Mouse (Mus musculus): ENCODE results near the gene Muc16. TPM values are rescaled to one million over a fixed set of nuclear protein-coding genes. Genes with fewer than 3 reads are reported as not detected.

Gene Muc16
- polyA plus RNA-seq (2016; fragmentation: Nextera tagmentation; extraction: Ambion mirVana), result not detected in 2 replicates

DNA sequence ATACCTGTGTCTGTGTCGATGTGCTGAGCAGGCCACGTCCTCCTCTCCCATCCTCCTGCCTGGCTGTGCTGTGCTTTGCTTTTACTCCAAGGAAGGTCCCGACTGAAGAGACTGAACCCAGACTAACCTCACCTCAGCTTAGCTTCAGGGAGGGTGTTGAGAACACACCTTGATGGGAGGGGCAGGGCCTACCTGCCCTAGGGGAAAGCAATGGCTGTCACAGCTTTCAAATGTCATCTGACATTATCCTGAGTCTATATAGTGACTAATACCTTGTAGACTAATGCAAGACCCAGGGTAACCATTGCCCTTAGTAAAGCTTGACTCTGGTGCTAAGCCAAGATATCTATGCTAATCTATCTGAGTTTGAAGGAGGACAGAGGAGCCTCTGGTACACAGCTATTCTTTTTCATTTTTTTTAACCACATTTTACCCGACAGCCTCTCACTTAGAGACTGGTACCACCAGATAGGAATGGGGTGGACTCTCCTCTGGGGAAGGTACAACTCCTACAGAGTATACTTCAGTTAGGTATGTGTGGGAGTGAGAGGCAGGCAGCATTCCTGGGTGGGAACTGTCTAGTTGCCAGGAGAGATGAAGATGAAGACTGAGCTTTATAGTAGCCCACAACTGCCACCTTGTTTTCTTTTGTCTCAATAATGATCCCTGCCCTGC is at the start of gene Muc16:
TSS of gene Muc16 (minus strand) at position 51 of the 675 bp plus-strand sequence.
- no peaks in the 10 kb centered on the region for H3K27me3 ChIP-seq
- no peak within 1 kb of the TSS for H3K4me2 ChIP-seq (replicated peaks)
- H3K4me1 ChIP-seq, result no peaks in the 10 kb centered on the region
- WGBS, result 78% methylated on average over 4 of the region's 4 CpGs
- H3K4me3 ChIP-seq, result no peak within 1 kb of the TSS
- no peaks in the 10 kb centered on the region for H3K9me3 ChIP-seq
- no peak for ATAC-seq (ENCODE audit: insufficient number of reproducible peaks, insufficient read depth, low FRiP score, low TSS enrichment)
- no peak within 1 kb of the TSS for H3K27ac ChIP-seq
- no peak within 1 kb of the TSS for H3K9ac ChIP-seq
- no peaks in the 10 kb centered on the region for H3K36me3 ChIP-seq

GRCm38 (mm10) chr9:18722712-18723099 is 48.4 kb upstream of the Muc16 start:
- no peaks in the 10 kb centered on the region for H3K27me3 ChIP-seq
- peaks cover 13% of the 10 kb centered on the region; the same call in 1 of the 2 replicates for H3K4me1 ChIP-seq
- no peak for ATAC-seq (ENCODE audit: insufficient number of reproducible peaks, insufficient read depth, low FRiP score, low TSS enrichment)
- no peaks in the 10 kb centered on the region for H3K36me3 ChIP-seq
- H3K4me2 ChIP-seq (replicated peaks), result no peak overlapping the region
- WGBS, result 37% methylated on average over 4 of the region's 4 CpGs
- no peak overlapping the region for H3K4me3 ChIP-seq
- H3K9me3 ChIP-seq, result no peaks in the 10 kb centered on the region
- H3K27ac ChIP-seq, result no peak overlapping the region
- no peak overlapping the region for H3K9ac ChIP-seq

- ATAC-seq (ENCODE audit: insufficient number of reproducible peaks, insufficient read depth, low FRiP score, low TSS enrichment), result peak; percentile 64; the same call in 1 of the 2 replicates
- peak overlapping the region; percentile 42; the same call in 1 of the 2 replicates for H3K27ac ChIP-seq
- no peak overlapping the region for H3K4me3 ChIP-seq
- H3K36me3 ChIP-seq, result no peaks in the 10 kb centered on the region
- H3K27me3 ChIP-seq, result no peaks in the 10 kb centered on the region
- no peak overlapping the region for H3K4me2 ChIP-seq (replicated peaks)
- H3K9ac ChIP-seq, result no peak overlapping the region
- no peaks in the 10 kb centered on the region for H3K9me3 ChIP-seq
- peaks cover 13% of the 10 kb centered on the region; the same call in 1 of the 2 replicates for H3K4me1 ChIP-seq
- WGBS, result 21% methylated on average over 6 of the region's 6 CpGs
Measured at GRCm38 (mm10) chr9:18721931-18722711, 47.8 kb upstream of the Muc16 start.

- no peaks in the 10 kb centered on the region for H3K27me3 ChIP-seq
- 10% methylated on average over 2 of the region's 2 CpGs for WGBS
- no peak overlapping the region for H3K9ac ChIP-seq
- H3K36me3 ChIP-seq, result no peaks in the 10 kb centered on the region
- ATAC-seq (ENCODE audit: insufficient number of reproducible peaks, insufficient read depth, low FRiP score, low TSS enrichment), result 0 out of 2 replicates have a peak, but pooled peaks have one; percentile 52
- H3K4me3 ChIP-seq, result no peak overlapping the region
- no peaks in the 10 kb centered on the region for H3K9me3 ChIP-seq
- 0 out of 2 replicates have a peak overlapping the region, but pooled peaks have one; percentile 42 for H3K27ac ChIP-seq
- peaks cover 13% of the 10 kb centered on the region; the same call in 1 of the 2 replicates for H3K4me1 ChIP-seq
- no peak overlapping the region for H3K4me2 ChIP-seq (replicated peaks)
Measured at GRCm38 (mm10) chr9:18721011-18721410, 46.7 kb upstream of the Muc16 start.

- Histone ChIP-seq H3K9ac (no peak overlapping the region), H3K9me3 (no peaks in the 10 kb centered on the region), H3K4me2 (replicated peaks) (no peak overlapping the region), H3K4me3 (no peak overlapping the region), H3K27me3 (no peaks in the 10 kb centered on the region), H3K36me3 (no peaks in the 10 kb centered on the region), H3K4me1 (no peaks in the 10 kb centered on the region), H3K27ac (no peak overlapping the region)
- ATAC-seq (ENCODE audit: insufficient number of reproducible peaks, insufficient read depth, low FRiP score, low TSS enrichment), result no peak
Measured at GRCm38 (mm10) chr9:18705628-18706027, 31.3 kb upstream of the Muc16 start.

GRCm38 (mm10) chr9:18598366-18598765 is 76.0 kb downstream of the Muc16 start:
- Histone ChIP-seq H3K4me2 (replicated peaks) (no peak overlapping the region), H3K4me3 (no peak overlapping the region)

DNA sequence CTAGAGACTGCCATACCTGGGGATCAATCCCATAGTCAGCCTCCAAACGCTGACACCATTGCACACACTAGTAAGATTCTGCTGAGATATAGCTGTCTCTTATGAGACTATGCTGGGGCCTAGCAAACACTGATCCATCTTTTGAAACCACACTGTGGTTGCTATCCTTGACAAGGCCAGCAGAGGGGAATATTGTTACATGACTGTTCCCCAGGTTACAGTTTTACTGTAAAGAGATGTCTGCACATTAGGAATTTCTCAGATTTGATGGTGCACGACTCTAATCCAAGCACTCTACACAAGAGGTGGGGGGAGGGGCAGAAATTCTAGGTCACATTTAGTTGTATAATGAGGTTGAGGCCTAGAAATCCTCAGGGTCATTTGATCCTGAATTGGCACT is 166.2 kb downstream of the Muc16 start:
- ATAC-seq (ENCODE audit: insufficient number of reproducible peaks, insufficient read depth, low FRiP score, low TSS enrichment), result no peak
- Histone ChIP-seq H3K36me3 (no peaks in the 10 kb centered on the region), H3K4me2 (replicated peaks) (no peak overlapping the region), H3K9ac (no peak overlapping the region), H3K27ac (no peak overlapping the region), H3K9me3 (no peaks in the 10 kb centered on the region), H3K27me3 (no peaks in the 10 kb centered on the region), H3K4me1 (no peaks in the 10 kb centered on the region), H3K4me3 (no peak overlapping the region)
- WGBS, result 55% methylated on average over 2 of the region's 2 CpGs

More at GRCm38 (mm10) chr9:18598366-18598765, 76.0 kb downstream of the Muc16 start:
- H3K27ac ChIP-seq, result no peak overlapping the region
- no peaks in the 10 kb centered on the region for H3K9me3 ChIP-seq
- no peaks in the 10 kb centered on the region for H3K4me1 ChIP-seq
- WGBS, result 59% methylated on average over 2 of the region's 2 CpGs
- no peak for ATAC-seq (ENCODE audit: insufficient number of reproducible peaks, insufficient read depth, low FRiP score, low TSS enrichment)
- no peak overlapping the region for H3K9ac ChIP-seq
- no peaks in the 10 kb centered on the region for H3K36me3 ChIP-seq
- H3K27me3 ChIP-seq, result no peaks in the 10 kb centered on the region

GRCm38 (mm10) chr9:18478168-18478567 is 196.2 kb downstream of the Muc16 start, which contains the start of the genes Zfp558 and Mbd3l1:
Gene Zfp558 (minus strand): TSS chr9:18478268.
Gene Mbd3l1 (plus strand): TSS chr9:18478359.
- Histone ChIP-seq H3K9me3 (no peaks in the 10 kb centered on the region), H3K4me1 (no peaks in the 10 kb centered on the region), H3K4me2 (replicated peaks) (no peak within 1 kb of the TSS), H3K36me3 (no peaks in the 10 kb centered on the region), H3K27me3 (no peaks in the 10 kb centered on the region), H3K9ac (no peak within 1 kb of the TSS), H3K27ac (no peak within 1 kb of the TSS), H3K4me3 (no peak within 1 kb of the TSS)
- WGBS, result 68% methylated on average over 3 of the region's 3 CpGs
- ATAC-seq (ENCODE audit: insufficient number of reproducible peaks, insufficient read depth, low FRiP score, low TSS enrichment), result no peak

DNA sequence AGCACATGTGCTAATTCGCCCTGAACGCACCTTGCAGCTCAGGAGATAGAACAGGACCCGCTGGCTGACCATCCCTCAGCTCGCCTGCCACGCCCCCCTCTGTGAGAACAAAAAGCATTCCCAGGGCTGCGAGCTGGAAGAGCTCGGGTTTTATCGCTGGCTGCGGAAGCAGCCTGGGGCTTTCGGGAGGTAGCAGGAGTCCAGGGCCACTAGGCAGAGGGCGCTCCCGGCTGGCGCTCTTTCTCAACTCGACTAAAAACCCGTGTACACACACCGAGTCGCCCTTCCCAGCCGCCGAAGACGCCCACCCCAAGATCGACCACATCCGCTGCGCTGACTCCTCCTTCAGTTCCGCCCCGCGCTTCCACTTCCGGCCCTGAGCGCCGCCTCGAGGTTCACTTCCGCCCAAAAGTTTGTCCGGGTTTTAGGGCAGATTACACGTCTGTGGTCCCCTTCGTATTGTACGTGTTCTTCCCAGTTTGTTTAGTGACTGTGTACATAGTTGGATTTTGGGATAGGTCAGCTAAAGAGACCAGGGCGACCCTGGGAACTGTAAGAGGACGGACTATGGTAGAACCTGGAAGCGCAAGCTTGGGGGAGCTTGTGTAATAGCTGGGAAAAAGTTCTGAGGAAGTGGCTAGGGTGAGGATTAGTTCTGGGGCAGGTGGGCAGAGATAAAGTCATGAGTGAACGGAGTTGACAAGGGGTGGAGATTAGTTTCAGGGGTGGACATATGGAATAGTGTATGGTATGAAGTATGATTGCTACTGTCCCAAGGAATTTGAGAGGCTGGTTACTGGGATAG is 200.8 kb downstream of the Muc16 start:
- Histone ChIP-seq H3K36me3 (no peaks in the 10 kb centered on the region), H3K9me3 (no peaks in the 10 kb centered on the region), H3K4me1 (no peaks in the 10 kb centered on the region), H3K9ac (peak overlapping the region; percentile 58), H3K4me3 (peak overlapping the region; percentile 52), H3K27ac (peak overlapping the region; percentile 87), H3K4me2 (replicated peaks) (peak overlapping the region; percentile 55), H3K27me3 (no peaks in the 10 kb centered on the region)
- WGBS, result 4% methylated on average over 39 of the region's 39 CpGs
- ATAC-seq (ENCODE audit: insufficient number of reproducible peaks, insufficient read depth, low FRiP score, low TSS enrichment), result peak; percentile 96

GRCm38 (mm10) chr9:18468005-18468404 is 206.3 kb downstream of the Muc16 start:
- 94% methylated on average over 3 of the region's 3 CpGs for WGBS
- no peak for ATAC-seq (ENCODE audit: insufficient number of reproducible peaks, insufficient read depth, low FRiP score, low TSS enrichment)
- Histone ChIP-seq H3K4me1 (no peaks in the 10 kb centered on the region), H3K4me3 (no peak overlapping the region), H3K4me2 (replicated peaks) (no peak overlapping the region), H3K27ac (no peak overlapping the region), H3K9me3 (no peaks in the 10 kb centered on the region), H3K36me3 (peaks cover 26% of the 10 kb centered on the region), H3K27me3 (no peaks in the 10 kb centered on the region), H3K9ac (no peak overlapping the region)

GRCm38 (mm10) chr9:18467350-18467749 is 207.0 kb downstream of the Muc16 start:
- no peak for ATAC-seq (ENCODE audit: insufficient number of reproducible peaks, insufficient read depth, low FRiP score, low TSS enrichment)
- Histone ChIP-seq H3K27ac (no peak overlapping the region), H3K4me1 (no peaks in the 10 kb centered on the region), H3K9me3 (no peaks in the 10 kb centered on the region), H3K4me3 (no peak overlapping the region), H3K27me3 (no peaks in the 10 kb centered on the region), H3K36me3 (peaks cover 29% of the 10 kb centered on the region), H3K9ac (no peak overlapping the region), H3K4me2 (replicated peaks) (no peak overlapping the region)
- 73% methylated on average over 3 of the region's 3 CpGs for WGBS
